Mouse (Mus musculus) urinary bladder, adult 2 months (tissue): ENCODE results near the gene Syt8. TPM values are rescaled to one million over a fixed set of nuclear protein-coding genes. Genes with fewer than 3 reads are reported as not detected.

Source experiments
- DNase-seq: peaks from one replicate; pipeline ENCODE4 v3.0.0; 2022; ENCODE audit warnings: low spot score
- polyA plus RNA-seq: library from polyadenylated mRNA; depleted of rRNA; stranded (reverse); fragments of >200 nt; gene quantifications from 2 replicates; pipeline ENCODE4 v1.2.3, GENCODE M21; 2012; rRNA removed

Gene Syt8
- polyA plus RNA-seq, 1 experiment = 420 TPM

DNA sequence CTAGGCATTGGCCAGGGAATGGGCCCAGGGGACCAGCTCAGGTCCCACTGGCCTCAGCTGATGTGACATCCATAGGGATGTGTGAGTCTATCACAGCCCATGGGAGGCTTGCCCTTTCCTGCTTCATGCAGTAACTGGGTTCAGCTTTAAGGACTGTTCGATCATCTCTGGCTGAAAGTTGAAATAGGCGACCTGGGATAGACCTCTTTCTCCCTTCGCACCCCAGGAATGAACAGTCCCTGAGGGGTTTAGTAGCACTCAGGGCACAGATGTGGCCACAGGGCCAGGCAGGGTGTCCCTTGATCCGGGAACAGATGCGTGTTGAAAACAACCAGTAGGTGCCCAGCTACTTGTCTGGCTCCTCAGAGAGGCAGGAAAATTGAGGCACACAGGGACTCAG, 41.6 kb downstream of the Syt8 start:
- peak; percentile 20 for DNase-seq

DNA sequence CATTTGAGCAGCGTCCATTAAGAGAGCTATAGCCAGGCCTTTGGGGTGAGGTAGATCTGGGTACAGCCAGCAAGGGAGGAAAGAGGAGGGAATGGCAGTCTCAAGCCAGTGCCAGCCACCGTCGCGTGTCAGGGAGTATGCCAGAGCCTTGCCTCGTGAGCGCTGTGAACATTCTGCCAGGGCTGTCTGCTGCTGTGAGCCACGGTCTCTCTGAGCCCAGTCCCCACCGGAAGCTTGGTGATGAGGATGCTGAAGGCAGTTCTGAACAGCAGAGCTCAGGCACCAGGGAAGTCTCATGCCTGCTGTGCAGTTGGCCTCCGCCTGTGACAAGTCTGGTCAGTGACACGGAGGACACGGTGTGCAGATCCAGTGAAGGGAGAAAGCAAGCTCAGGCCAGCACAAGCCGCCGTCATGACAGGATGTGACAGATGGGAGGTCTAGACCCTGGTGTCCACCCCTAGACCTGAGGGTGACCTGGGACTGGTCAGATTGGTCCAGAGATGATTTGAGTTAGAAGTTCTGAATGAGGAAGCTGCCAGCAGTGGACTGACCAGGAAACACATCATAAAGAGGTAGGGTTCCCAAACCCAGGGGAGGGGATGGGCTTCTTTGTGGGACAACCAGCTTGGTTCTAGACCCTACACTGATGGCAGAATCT, 42.3 kb downstream of the Syt8 start:
- peak; percentile 38 for DNase-seq

DNA sequence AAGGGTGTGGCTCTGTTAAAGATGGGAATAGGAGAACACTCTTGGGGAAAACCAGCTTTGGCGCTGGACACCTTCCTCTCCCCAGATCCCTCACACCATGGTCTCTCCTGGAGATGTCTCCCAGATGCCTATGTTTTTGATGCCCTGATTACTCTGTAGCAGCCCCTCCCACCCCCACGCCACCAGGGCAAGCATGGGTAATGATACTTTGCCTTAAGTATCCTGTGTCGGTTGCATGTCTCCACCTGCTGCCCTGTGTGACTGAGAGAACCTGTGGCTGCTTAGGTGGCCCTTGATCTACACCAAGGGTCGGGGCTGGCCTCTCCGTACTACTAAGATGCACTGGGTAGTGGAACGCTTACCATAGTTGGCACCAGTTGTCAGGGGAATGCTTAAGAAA, 43.4 kb downstream of the Syt8 start:
- DNase-seq = no peak

DNA sequence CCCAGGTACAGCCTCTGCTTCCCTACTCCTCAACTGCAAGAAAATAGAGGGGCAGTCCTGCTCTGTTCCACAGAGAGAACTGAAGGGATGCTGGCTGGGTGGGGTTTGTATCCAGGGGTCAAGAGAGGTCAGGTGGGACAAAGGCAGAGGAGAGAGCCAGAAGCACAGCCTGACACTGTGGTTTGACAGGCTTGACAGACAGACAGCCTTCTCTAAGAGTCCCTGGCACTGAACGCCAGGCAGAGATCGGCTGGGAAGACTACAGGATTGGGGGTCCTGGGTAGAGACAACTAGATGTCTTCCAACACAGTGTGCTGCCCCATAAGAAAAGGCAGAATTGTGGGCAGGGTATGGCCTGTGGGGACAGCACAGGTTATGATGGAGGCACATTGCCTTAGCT, 43.9 kb downstream of the Syt8 start:
- no peak for DNase-seq

DNA sequence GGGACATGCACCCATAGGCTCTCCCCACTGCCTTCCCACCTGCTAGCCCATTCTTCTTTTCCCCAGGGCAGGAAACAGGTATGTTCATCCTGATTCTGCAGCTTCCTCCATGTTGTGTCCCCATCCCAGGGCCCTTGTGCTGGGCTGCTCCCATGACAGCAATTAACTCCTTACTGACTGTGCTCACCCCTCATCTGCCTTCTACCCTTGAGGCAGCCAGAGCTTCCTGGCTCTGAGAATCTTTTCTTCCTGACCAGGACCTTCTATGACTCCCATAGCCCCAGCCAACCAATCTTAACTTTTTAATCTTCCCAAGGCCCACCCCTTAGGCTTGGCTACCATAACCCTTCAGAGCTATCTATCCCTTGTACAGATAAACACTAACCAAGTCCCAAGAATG, 44.7 kb downstream of the Syt8 start:
- no peak for DNase-seq

DNA sequence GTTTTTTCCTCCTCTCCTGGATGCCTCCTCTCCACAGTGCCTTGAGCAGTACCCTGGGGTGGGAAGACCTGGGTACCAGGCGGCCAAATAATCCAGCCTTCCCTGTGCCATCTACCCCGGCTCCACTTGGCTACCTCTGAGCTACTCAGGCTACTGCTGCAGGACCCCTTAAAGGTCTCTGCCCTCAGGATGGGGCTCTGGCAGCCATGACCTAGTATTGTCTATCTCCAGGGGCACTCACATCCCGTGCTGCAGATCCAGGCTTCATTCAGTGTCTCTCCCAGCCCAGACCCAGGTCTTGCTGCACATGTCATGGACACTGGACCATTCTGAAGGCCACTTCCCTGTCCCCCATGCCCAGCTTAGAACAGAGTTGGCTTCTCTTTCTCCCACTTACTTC, 45.2 kb downstream of the Syt8 start:
- no peak for DNase-seq

DNA sequence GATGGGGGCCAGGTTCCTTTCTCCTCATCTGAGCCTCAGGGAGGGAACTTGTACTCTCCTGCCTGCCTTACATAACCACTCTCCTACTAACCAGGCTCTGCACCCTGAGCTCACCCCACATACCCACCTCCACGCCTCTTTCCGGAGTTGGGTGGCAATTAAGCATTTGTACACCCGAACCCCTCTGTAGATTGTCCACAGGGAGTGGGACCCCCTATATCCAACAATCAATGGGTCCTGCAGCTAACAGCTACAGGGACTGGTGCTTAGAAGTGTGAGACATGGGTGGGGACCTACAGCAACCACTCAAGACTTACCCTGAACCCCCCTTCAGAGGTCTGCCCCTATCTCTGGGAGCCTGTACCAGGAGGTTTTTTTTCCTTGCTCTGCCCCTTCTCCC, 46.0 kb downstream of the Syt8 start:
- DNase-seq = no peak

DNA sequence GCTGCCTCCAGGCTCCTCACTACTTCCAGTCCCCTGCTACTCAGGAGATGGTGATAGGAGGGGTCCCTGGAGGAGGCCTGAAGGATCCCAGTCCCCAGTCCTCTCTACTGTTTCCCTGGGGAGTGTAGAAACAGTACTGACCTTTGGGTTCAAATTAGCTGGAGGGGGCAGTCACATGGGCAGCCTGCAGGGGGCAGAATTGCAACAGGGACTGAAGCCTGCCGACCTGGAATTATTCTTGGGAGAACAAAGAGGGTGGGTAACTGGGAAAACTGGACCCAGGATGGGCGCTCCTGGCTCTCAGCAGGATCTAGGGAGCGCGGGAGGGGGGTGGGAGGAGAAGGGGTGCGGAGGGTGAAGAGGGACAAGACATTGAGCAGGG, 46.5 kb downstream of the Syt8 start:
- DNase-seq = no peak

DNA sequence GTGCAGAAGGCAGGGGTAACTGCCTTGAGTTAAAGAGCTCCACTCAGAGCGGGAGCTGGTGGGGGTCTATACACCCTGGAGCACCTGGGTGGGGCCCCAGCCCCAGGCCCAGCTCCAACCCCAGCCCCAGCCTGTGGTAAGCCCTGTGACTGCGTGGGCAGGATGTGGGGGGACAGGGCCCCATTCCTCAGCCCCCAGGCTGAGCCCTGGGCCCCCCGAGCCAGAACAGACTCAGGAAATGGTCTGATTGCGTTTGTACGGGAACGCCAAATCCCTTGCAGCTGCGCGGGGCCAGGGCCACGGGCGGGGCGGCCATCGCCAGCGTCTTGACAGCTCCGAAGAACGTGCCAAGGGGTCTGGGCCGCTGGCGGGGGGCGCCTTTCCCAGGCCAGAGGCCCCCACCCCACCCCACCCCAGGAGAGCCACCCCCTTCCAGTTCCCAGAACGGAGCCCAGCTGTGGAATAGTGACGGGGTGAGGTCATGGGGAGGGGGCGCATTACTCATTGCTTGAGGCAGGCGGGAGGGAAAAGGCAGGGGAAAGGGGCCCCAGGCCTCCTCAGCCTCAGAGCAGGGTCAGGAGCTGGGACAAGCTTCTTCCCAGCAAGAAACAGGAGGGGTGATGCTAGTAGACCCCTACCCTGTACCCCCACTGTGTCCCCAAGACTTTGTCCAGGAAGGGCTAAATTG, 47.1 kb downstream of the Syt8 start:
- DNase-seq = no peak

DNA sequence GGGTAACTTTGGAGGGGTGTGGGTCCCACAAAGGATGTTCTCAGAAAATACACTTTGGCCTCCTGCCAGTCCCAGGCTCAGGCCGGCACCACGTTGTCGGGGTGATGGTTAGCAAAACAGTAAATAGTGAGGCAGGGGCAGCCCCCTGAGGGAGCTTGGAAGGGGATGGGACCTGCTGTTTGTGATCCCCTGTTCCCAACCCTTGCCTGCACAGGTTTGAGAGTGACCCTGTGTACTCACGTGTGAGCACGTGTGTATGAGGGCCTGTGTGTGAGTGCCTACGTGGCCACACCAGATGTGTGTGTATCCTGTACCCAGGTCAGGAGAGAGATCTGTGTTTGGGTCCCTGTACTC, 47.6 kb downstream of the Syt8 start:
- DNase-seq = no peak

DNA sequence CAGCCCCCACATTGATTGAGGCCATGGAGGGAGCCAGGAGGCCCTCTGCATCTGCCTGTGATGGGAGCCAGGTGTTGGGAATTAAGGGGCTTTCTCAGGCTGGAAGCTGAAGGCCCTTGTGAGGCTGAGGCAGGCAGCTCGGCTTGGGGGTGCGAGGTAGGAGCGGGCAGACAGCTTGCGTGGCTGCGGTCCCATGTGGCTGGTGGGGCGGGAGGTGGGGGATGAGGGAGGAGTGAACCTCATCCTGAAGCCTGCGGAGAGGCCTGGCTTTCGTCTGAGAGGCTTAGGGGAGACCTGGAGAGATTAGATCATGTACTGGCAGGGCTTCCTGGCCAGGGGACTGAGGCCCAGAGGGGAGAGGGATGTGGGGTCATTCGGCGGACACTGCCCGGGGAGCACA, 48.5 kb downstream of the Syt8 start:
- DNase-seq = no peak

DNA sequence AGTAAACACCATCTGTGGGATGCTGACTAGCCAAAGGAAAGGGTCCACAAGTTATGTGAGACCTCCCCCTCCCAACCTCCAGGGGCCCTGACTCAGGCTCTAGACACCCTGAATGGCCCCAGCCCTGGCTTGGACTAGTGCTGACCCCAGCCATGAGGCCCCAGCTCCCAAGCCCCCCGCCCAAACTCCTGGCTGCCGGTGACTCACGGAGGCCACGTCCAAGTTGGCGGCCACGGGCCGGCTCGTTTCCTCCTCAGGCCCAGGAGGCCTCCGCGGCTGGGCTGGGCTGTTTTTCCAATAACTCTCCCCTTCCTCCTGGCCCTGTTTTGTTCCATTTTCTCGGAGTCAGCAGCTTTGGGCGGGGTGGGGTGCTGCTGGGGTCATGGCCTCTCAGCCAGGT, 50.1 kb downstream of the Syt8 start:
- no peak for DNase-seq

DNA sequence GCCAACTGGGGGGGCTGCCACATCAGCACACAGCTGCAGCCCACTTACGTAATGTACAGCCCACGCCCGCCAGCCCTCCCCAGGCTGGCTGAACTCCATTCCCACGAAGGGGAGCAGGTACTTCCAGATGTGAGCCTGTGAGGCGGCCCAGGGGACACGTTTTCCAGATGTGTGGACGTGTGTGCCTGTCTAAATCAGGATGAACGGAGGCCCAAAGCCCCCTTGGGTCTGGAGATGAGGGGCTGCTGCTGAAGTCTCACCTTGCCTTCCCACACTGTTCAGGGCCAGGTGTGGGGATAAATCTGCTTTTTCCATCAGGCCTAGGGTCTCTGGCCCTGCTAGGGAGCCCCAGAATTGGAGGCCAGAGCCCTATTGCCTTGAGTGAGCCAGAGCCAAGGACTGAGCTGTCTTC, 52.1 kb downstream of the Syt8 start:
- DNase-seq = no peak

DNA sequence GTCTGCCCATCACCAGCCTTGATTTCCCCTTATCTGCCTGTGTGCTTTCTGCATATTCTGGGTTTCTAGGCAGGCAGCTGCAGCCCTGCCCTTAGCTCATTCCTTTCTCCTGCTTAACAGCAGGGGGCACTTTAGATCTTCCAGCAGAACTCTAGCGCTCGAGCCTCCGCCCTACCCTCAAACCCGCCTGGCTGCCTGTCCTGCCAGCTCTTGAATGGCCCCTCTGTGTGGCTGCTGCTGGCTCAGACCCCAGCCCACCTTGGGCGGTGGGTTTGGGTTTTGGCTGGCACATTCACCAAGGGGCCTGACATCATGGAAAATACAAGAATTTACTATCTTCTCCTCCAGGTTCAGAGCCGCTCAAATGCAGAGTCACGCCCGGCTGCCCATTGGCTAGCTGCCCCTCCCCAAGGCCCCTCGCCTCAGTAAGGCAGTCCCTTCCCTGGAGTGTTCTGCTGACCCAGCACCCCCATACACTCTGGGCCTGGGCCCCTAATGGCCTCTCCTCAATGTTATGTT, 52.8 kb downstream of the Syt8 start:
- no peak for DNase-seq

DNA sequence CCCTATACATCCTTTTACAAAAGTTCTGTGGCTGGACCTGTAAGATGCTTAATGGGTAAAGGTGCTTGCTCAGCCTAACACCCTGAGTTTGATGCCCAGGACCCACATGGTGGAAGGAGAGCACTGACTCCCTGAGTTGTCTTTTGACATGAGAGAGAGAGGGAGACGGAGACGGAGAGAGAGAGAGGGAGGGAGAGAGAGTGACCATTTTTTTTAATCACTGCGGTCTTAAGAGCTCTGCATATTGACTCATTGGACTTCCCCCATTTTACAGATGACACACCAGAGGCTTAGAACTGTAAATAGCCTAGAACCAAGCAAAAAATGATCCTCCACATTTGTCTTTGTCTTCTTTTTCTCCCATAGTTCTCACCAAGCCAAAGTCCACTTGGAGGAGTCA, 53.4 kb downstream of the Syt8 start:
- DNase-seq = no peak

Other genes starting within 250 kb of the Syt8 start
- not detected in 2 replicates for gene Gm10153, start 244.5 kb upstream of the Syt8 start, polyA plus RNA-seq
- not detected in 2 replicates for gene Krtap5-3, start 233.5 kb upstream of the Syt8 start, polyA plus RNA-seq
- gene Gm7579, start 223.0 kb upstream of the Syt8 start, polyA plus RNA-seq = not detected in 2 replicates
- gene Krtap5-5, start 204.9 kb upstream of the Syt8 start, polyA plus RNA-seq = not detected in 2 replicates
- not detected in 2 replicates for gene Gm40460, start 193.8 kb upstream of the Syt8 start, polyA plus RNA-seq
- gene Gm2431, start 176.5 kb upstream of the Syt8 start, polyA plus RNA-seq = not detected in 2 replicates
- not detected in 2 replicates for gene Gm4559, start 160.5 kb upstream of the Syt8 start, polyA plus RNA-seq
- not detected in 2 replicates for gene Krtap5-1, start 137.7 kb upstream of the Syt8 start, polyA plus RNA-seq
- gene Krtap5-4, start 131.3 kb upstream of the Syt8 start, polyA plus RNA-seq = not detected in 2 replicates
- gene Ifitm10, start 61.1 kb upstream of the Syt8 start, polyA plus RNA-seq = 35.2 and 36.2 TPM in 2 replicates
- 2.0 and 2.2 TPM in 2 replicates for gene Gm49369, start 52.2 kb upstream of the Syt8 start, polyA plus RNA-seq
- 836 and 938 TPM in 2 replicates for gene Ctsd, start 46.8 kb upstream of the Syt8 start, polyA plus RNA-seq
- gene Tnni2, start 7.0 kb downstream of the Syt8 start, polyA plus RNA-seq = 39.4 and 48.2 TPM in 2 replicates
- 379 and 420 TPM in 2 replicates for gene Lsp1, start 26.0 kb downstream of the Syt8 start, polyA plus RNA-seq
- 74.3 and 79.9 TPM in 2 replicates for gene Tnnt3, start 64.0 kb downstream of the Syt8 start, polyA plus RNA-seq
- 76.2 and 102 TPM in 2 replicates for gene Mrpl23, start 97.8 kb downstream of the Syt8 start, polyA plus RNA-seq
- gene Igf2, start 232.0 kb downstream of the Syt8 start, polyA plus RNA-seq = 11.9 and 21.9 TPM in 2 replicates
- gene Gm49394, start 235.1 kb downstream of the Syt8 start, polyA plus RNA-seq = not detected in 2 replicates